Mouse (Mus musculus) c-Kit-positive CD71-positive TER-119-negative erythroid progenitor cells, embryonic 14.5 days (primary cell): ENCODE data around the gene Gm3739.
"Not testable (repeated sequence)": the region's sequence is repeated elsewhere in the genome, so short reads cannot be mapped to it uniquely, and the experiment has no call there.

Source experiments
- DNase-seq: peaks from one replicate; pipeline ENCODE4 v3.0.0-alpha.2; 2013; ENCODE audit warnings: low read depth

The Gm3739 gene

GRCm38 (mm10) chr14:7314661-7315060 is at the start of gene Gm3739:
TSS of gene Gm3739 (minus strand) at chr14:7315049.
- not testable (repeated sequence) for DNase-seq

- DNase-seq: not testable (repeated sequence)
Observed at GRCm38 (mm10) chr14:7332295-7332694, 17.4 kb upstream of the Gm3739 start, which contains the start of gene Gm5797. TSS of gene Gm5797 (minus strand) at chr14:7332395.

- DNase-seq: not testable (repeated sequence)
Observed at GRCm38 (mm10) chr14:7315093-7315492, 244 bp upstream of the Gm3739 start.

GRCm38 (mm10) chr14:7264614-7265013 is 50.2 kb downstream of the Gm3739 start, which contains the start of gene Gm3727:
TSS of gene Gm3727 (minus strand) at chr14:7264714.
- not testable (repeated sequence) for DNase-seq
